Mouse (Mus musculus) gastrocnemius, postnatal 4 days (tissue): ENCODE results near the gene Nol12. TPM values are rescaled to one million over a fixed set of nuclear protein-coding genes. Genes with fewer than 3 reads are reported as not detected.

Experiments
- DNase-seq, 2 experiments: peaks; one replicate each; pipeline ENCODE4 v3.0.0; 2021 to 2022; ENCODE audit warnings: low spot score in 2 of 2, mixed read lengths in 2 of 2
- microRNA-seq: library from miRNA; unstranded; fragments of <30 nt; microRNA quantifications from one replicate; pipeline ENCODE4 v1.2.0, GENCODE M21; 2021
- total RNA-seq, 2 experiments: library from RNA; stranded (reverse); gene quantifications; 2 replicates each; pipeline ENCODE4 v1.2.3; 2021

Nol12 gene
- total RNA-seq, 2 experiments from 2014 or later: 34.4 to 38.6 TPM

DNA sequence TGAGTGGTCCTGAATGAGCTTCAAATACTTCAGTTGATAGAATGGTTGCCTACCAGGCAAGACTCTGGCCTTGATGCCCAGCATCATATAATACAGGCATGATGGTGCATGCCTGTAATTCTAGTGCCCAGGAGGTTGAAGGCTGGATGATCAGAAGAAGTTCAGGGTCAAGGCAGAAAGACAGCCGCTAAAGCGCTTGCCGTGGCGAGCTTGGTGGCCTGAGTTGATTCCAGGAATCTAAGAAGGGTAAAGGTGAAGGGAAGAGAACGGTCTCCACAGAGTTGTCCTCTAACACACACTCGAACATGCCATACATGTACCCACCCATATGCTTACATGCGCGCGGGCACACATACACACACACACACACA, 55.3 kb downstream of the Nol12 start:
- DNase-seq: no peak

GRCm38 (mm10) chr15:78990970-78991525, 56.3 kb downstream of the Nol12 start:
- no peak for DNase-seq

- DNase-seq: no peak
These were observed 57.5 kb downstream of the Nol12 start for GRCm38 (mm10) chr15:78992235-78992634.

GRCm38 (mm10) chr15:78992925-78993324, 58.2 kb downstream of the Nol12 start:
- no peak for DNase-seq

Small RNAs within 50 kb of the gene (microRNA-seq; reads per million reads assigned to microRNA genes)
- not detected for gene Mir6955

Other genes with a start within 250 kb of the Nol12 start
- gene Elfn2, start 216.2 kb upstream of the Nol12 start, total RNA-seq: under 1 TPM; 0.27 to 0.70 TPM
- 10 to 100 TPM in 1 of 2 experiments, 1 to 10 TPM in 1; 9.5 to 11.6 TPM for gene Mfng, start 161.5 kb upstream of the Nol12 start, total RNA-seq
- 10 to 100 TPM; 12.6 to 13.3 TPM for gene Card10, start 131.9 kb upstream of the Nol12 start, total RNA-seq
- gene Cdc42ep1, start 92.3 kb upstream of the Nol12 start, total RNA-seq: 10 to 100 TPM; 43.2 to 47.6 TPM
- gene Lgals2, start 79.4 kb upstream of the Nol12 start, total RNA-seq: not detected
- 10 to 100 TPM; 36.8 to 40.9 TPM for gene Gga1, start 57.7 kb upstream of the Nol12 start, total RNA-seq
- gene Gm49510, start 35.3 kb upstream of the Nol12 start, total RNA-seq: not detected
- gene Sh3bp1, start 35.2 kb upstream of the Nol12 start, total RNA-seq: 10 to 100 TPM; 14.6 to 16.4 TPM
- gene Pdxp, start 21.0 kb upstream of the Nol12 start, total RNA-seq: 10 to 100 TPM; 16.4 to 21.7 TPM
- gene Lgals1, start 8.2 kb upstream of the Nol12 start, total RNA-seq: 1,000 to 10,000 TPM; 1,203 to 1,363 TPM
- gene Triobp, start 12.8 kb downstream of the Nol12 start, total RNA-seq: 10 to 100 TPM; 83.6 to 94.1 TPM
- gene H1f0, start 93.5 kb downstream of the Nol12 start, total RNA-seq: 100 to 1,000 TPM; 212 to 246 TPM
- gene Galr3, start 107.0 kb downstream of the Nol12 start, total RNA-seq: not detected
- gene Ankrd54, start 128.0 kb downstream of the Nol12 start, total RNA-seq: 10 to 100 TPM; 11.6 to 13.5 TPM
- gene Eif3l, start 140.2 kb downstream of the Nol12 start, total RNA-seq: 100 to 1,000 TPM; 106 to 111 TPM
- gene Micall1, start 174.0 kb downstream of the Nol12 start, total RNA-seq: 10 to 100 TPM; 26.5 to 29.4 TPM
- 10 to 100 TPM; 72.2 to 92.4 TPM for gene Polr2f, start 206.1 kb downstream of the Nol12 start, total RNA-seq
- 1 to 10 TPM in 1 of 2 experiments, under 1 TPM in 1; 0.96 to 1.6 TPM for gene 1700088E04Rik, start 206.3 kb downstream of the Nol12 start, total RNA-seq
- gene Sox10, start 230.3 kb downstream of the Nol12 start, total RNA-seq: 10 to 100 TPM; 11.6 to 13.7 TPM